Mouse (Mus musculus) frontal cortex, adult (tissue): ENCODE measurements around the gene Hpcal1.

Experiments
- ATAC-seq: cut with Nextera tagmentation; 2 replicates; pipeline ENCODE4 v1.9.2; 2017; ENCODE audit warnings: mild to moderate bottlenecking, moderate library complexity, mixed read lengths; ENCODE audit not compliant: low TSS enrichment

Gene Hpcal1

DNA sequence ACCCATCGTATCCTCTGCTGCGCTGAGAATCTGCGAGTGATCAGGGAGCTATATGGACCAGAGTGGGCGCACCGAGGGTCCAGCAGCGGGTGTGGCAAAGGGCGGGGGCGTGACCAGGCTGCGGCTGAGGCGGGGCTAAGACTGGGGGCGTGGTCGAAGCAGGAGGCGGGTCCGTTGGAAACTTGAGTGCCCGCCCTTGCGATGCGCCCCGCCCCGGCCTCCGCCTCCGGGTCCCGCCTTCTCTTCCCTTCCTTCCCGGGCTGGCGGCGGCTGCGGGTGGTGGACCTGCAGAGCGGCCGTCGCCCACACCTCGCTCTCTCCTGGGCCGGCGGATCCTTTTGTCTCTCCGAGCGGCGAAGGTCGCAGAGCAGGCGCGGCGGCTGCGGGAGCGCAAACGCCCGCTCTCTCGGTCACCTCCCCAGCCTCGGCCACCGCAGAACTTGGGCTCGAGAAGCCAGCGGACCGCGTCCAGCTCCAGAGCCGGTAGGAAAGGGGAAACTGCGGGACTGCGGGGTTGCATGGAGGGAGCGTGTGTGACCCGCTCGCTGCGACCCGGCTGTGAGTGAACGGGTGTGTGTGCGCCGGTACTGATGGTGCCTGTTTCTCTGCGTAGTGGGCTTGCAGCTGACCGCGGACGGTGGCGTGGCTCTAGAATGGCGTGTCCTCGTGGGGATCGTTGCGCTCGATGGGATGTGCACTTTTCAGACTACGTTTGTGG is at the start of gene Hpcal1:
Gene Hpcal1, plus strand, starts transcription at position 293 of the 718 bp plus-strand sequence.
- peak; percentile 83 for ATAC-seq

GRCm38 (mm10) chr12:17641269-17641668 is 49.4 kb upstream of the Hpcal1 start:
- no peak for ATAC-seq

- ATAC-seq = no peak
These were observed 46.1 kb upstream of the Hpcal1 start for GRCm38 (mm10) chr12:17644385-17645222.

GRCm38 (mm10) chr12:17646457-17646856 is 44.2 kb upstream of the Hpcal1 start:
- ATAC-seq = no peak

DNA sequence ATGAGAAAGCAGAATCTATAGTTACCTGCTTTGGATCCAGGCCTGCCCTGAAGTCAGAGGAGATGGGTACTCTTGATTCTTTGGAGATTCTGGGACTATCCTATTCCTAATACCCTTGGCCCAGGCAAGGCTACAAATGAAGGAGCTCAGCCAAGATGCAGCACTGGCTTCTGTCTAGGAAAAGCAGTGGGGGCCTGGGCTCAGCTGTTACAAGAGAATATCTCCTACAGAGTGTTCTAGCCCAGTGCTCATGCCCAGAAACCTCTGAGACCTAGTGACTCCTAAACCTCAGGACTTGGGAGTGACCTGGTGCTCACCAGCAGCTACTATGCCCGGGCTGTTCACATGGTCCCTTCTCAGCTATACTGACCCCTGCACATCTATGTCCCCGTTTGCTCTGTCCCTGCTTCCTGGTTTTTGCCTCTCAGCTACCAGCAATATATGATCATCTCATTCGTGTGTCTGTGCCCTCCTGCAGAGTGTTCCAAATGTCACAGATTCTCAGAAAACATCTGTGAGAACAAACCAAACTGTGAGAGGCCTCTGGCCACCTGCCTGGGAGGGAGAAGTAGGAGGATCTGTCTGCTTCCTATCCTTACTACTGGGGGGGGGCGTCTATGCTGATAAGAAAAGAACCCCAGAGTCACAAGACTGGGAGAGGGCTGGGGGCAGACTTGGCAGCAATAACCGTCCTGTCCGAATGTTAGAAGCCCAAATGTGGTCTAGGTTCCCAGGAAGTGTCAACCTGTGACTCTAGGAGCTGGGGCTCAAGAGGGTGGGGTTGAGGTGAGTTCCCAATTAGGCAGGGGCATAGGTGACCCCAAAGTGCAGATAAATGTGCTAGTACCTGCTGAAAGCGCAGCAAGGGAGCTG is 39.2 kb upstream of the Hpcal1 start:
- ATAC-seq = no peak

- no peak for ATAC-seq
These were observed 38.2 kb upstream of the Hpcal1 start for GRCm38 (mm10) chr12:17652216-17653050.

GRCm38 (mm10) chr12:17653051-17653783 is 37.4 kb upstream of the Hpcal1 start:
- ATAC-seq = no peak

- no peak for ATAC-seq
These were observed 33.0 kb upstream of the Hpcal1 start for GRCm38 (mm10) chr12:17657561-17658195.

DNA sequence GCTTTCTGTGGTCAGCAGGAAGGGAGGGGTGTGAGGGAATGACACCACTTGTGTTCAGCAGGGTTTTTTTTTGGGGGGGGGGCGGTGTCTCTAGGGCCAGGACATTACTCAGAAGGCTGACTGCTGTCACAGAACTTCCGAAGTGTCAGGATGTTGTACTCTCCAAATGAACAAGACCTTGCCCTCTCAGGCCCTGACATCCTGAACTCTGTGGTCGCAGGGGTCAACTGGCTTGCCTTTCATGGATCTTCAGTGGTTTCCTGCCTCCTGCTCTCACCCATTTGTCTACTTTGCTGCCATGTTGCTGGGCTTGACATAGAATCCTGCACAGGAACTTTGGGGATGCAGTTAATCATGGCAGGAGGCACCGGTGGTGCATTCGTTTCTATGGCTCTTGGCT is 32.1 kb upstream of the Hpcal1 start:
- ATAC-seq = no peak

- no peak for ATAC-seq
These were observed 29.2 kb upstream of the Hpcal1 start for GRCm38 (mm10) chr12:17661483-17661920.

DNA sequence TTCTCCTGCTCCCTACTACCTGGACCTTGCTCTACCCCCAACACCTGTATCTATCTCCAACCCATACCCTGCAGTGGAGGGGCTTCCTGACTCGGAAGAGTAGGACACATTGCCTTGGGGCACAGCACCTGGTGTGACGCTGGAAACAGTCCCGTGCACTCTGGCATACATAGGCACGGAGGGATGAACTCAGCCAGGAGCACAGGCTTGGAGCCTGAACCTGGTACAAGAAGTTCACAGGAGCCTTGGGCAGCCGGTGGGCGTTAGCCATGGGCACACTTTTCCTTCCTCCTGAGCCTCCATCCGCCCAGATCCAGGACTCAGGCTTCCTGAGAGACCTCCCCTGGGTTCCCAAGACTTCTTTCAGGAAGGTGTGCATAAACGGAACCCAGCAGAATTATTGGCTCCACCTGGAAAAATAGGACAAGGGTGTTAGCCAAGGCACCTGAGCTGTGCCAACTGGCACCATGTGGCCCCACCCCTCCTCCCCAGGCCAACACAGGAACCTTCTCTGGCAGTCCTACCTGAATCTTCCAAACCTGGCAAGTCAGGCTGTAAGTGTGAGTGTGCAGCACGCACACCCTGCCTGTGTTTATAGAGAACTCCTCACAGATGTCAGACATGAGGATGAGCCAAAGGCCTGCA is 26.5 kb upstream of the Hpcal1 start:
- no peak for ATAC-seq

GRCm38 (mm10) chr12:17665906-17666326 is 24.7 kb upstream of the Hpcal1 start:
- ATAC-seq = no peak

DNA sequence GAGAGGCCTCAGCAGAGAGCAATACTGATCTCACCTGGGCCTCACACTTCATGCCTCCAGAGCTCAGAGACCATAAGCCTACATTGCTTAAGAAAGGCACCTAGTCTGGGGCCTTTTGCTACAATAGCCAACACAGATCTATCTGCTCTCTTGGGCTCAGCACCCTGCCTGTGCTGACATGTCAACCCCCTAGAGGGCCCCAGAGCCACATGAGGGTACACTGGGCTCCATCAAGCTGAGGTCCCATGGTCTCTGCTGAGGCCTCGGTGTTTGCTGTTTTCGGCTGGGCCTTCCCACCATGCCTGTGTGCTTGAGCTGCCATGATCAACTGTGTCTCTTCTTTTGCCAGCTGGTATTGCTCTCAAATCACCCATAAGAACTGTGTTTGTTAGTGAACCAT is 24.0 kb upstream of the Hpcal1 start:
- ATAC-seq = peak; percentile 41; the same call in 1 of the 2 replicates

DNA sequence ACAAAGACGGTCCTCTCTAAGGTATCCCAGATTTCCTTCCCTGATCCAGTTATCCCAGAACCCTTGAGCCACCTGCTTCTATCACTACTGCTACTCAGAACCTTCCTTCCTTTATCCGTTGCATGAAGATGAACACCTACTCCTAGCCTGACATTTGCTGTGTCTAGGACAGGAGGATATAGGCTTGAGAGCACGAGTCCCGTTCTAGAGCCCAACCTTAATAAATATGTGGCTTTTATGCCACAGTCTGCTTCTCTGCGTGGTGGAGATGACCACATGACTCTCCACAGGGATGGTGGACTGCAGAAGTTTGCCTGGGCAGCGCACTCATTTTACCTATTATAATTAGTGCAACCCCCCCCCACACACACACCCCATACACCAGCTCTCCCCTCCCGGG is 16.9 kb upstream of the Hpcal1 start:
- ATAC-seq = no peak

- no peak for ATAC-seq
These were observed 16.4 kb upstream of the Hpcal1 start for GRCm38 (mm10) chr12:17674182-17674812.

- ATAC-seq = no peak
These were observed 12.9 kb upstream of the Hpcal1 start for GRCm38 (mm10) chr12:17677743-17678142.

- no peak for ATAC-seq
These were observed 11.1 kb upstream of the Hpcal1 start for GRCm38 (mm10) chr12:17679571-17679970.

- no peak for ATAC-seq
These were observed 8.5 kb upstream of the Hpcal1 start for GRCm38 (mm10) chr12:17682161-17682560.

DNA sequence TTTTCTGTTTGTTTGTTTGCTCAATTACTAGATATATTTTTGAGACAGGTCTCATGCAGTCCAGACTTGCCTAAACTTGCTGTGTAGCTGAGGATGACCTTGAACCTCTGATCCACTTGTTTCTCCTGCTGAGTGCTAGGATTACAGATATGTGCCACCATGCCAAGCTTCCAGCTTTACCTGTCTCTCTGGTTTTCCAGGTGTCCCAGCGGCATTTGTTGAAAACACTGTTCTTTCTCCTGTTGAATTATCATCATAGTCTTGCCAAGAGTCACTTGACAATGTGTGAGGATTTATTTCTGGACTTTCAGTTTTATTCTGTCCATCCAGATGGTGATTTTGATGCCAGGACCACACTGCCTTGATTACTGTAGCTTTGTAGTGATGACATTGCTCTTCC is 6.3 kb upstream of the Hpcal1 start:
- no peak for ATAC-seq
